Mouse (Mus musculus) lung, embryonic 16.5 days (tissue): Measurements from ENCODE around the gene Iqsec1. TPM values are rescaled to one million over a fixed set of nuclear protein-coding genes. Genes with fewer than 3 reads are reported as not detected.

Source experiments
- ATAC-seq: fragments of 200-750 bp; cut with Nextera tagmentation; 2 replicates; pipeline ENCODE4 v1.8.0; 2017; ENCODE audit warnings: low read depth, mild to moderate bottlenecking, moderate library complexity
- H3K27ac ChIP-seq: fragments of 300-500 bp; sonication (generic); 2 replicates; pipeline ENCODE4 v1.5.1; 2014; ENCODE audit warnings: mild to moderate bottlenecking, control low read depth, low read length
- H3K27me3 ChIP-seq: fragments of 300-500 bp; sonication (generic); 2 replicates; pipeline ENCODE4 v1.6.1; 2014; ENCODE audit warnings: low read depth, low read length, mixed read lengths; ENCODE audit not compliant: control insufficient read depth, insufficient read depth
- H3K36me3 ChIP-seq: fragments of 300-500 bp; sonication (generic); 2 replicates; pipeline ENCODE4 v1.6.1; 2014; ENCODE audit warnings: low read length; ENCODE audit not compliant: control insufficient read depth, insufficient read depth
- H3K4me1 ChIP-seq: fragments of 300-500 bp; sonication (generic); replicated peaks from 2 replicates; pipeline ENCODE4 v1.6.1; 2014; ENCODE audit warnings: low read length, mixed read lengths; ENCODE audit not compliant: control insufficient read depth, insufficient read depth
- H3K4me2 ChIP-seq: fragments of 300-500 bp; sonication (generic); 2 replicates; pipeline ENCODE4 v1.6.1; 2014; ENCODE audit warnings: low read depth, low read length, control low read depth
- H3K4me3 ChIP-seq: fragments of 300-500 bp; sonication (generic); 2 replicates; pipeline ENCODE4 v1.5.1; 2014; ENCODE audit warnings: mild to moderate bottlenecking, low read length, control low read depth
- H3K9ac ChIP-seq: fragments of 300-500 bp; sonication (generic); 2 replicates; pipeline ENCODE4 v1.6.1; 2014; ENCODE audit warnings: low read length, control low read depth
- H3K9me3 ChIP-seq: fragments of 300-500 bp; sonication (generic); 2 replicates; pipeline ENCODE4 v1.6.1; 2016; ENCODE audit warnings: low read length; ENCODE audit not compliant: control insufficient read depth
- WGBS: fragments of 180-500 bp; shearing (Covaris S2); extraction: QIAGEN DNeasy Blood & Tissue Kit; methylation state at CpG from one replicate; pipeline ENCODE4 v1.1.7; 2014; 5-methylcytosine and 5-hydroxymethylcytosine counted together
- polyA plus RNA-seq: library from polyadenylated mRNA; unstranded; fragments of >200 nt; fragmentation: Nextera tagmentation; extraction: Ambion mirVana; gene quantifications from 2 replicates; pipeline ENCODE4 v1.2.1, GENCODE M21; 2015

The Iqsec1 gene
- polyA plus RNA-seq, 1 experiment from 2014 or later = 11.7 TPM

DNA sequence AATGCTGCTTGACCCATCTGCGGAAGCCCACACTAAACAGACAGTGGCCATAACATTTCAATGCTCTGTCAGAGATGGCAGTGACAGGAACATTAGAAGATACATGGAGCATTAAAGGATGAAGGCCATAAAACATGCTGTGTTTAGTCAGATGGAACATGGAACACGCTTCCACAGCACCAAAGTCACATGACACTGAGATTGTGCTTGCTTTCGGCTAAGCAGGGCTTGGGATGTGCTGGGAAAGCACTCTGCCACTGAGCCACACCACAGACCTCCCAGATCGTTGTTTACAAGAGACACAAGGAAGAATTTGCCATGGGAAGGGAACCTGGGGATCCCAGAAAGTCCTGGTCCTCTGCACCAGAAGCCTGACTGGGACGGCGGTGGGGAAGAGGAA, 269.1 kb downstream of the Iqsec1 start:
- Histone ChIP-seq H3K9ac (no peak overlapping the region), H3K4me2 (no peak overlapping the region), H3K4me3 (no peak overlapping the region), H3K27me3 (no peaks in the 10 kb centered on the region), H3K4me1 (peaks cover 53% of the 10 kb centered on the region), H3K9me3 (no peaks in the 10 kb centered on the region), H3K36me3 (no peaks in the 10 kb centered on the region), H3K27ac (no peak overlapping the region)
- ATAC-seq = no peak
- 69% methylated on average over 6 of the region's 6 CpGs for WGBS

DNA sequence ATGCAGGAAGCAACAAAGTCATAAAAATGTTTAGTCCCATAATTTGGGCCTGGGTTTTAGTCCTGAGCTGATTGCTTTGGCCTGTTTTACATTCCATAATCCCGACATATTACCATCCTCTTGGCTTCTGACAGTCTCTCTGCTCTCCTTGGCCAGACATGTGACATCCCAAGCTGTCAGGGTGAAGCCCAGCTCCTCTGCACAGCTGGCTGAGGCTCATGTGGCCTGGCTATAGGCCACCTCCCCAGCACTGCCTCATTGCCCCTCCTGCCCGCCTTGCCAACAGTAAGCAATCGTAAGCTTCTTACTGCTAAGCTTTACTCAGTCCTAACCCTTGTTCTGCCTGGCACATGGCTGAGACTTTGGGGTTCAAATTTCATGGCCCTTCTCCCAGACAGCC, 270.0 kb downstream of the Iqsec1 start:
- Histone ChIP-seq H3K36me3 (no peaks in the 10 kb centered on the region), H3K27ac (peak overlapping the region; percentile 48), H3K4me1 (peaks cover 59% of the 10 kb centered on the region), H3K4me2 (no peak overlapping the region), H3K27me3 (no peaks in the 10 kb centered on the region), H3K9ac (no peak overlapping the region), H3K4me3 (no peak overlapping the region), H3K9me3 (no peaks in the 10 kb centered on the region)
- ATAC-seq = no peak
- 46% methylated on average over 3 of the region's 3 CpGs for WGBS

GRCm38 (mm10) chr6:90717711-90718110, 270.8 kb downstream of the Iqsec1 start:
- H3K36me3 ChIP-seq = no peaks in the 10 kb centered on the region
- H3K4me2 ChIP-seq = no peak overlapping the region
- H3K4me3 ChIP-seq = no peak overlapping the region
- H3K9ac ChIP-seq = no peak overlapping the region
- no peaks in the 10 kb centered on the region for H3K9me3 ChIP-seq
- ATAC-seq = 0 out of 2 replicates have a peak, but pooled peaks have one; percentile 17
- peak overlapping the region; percentile 48 for H3K27ac ChIP-seq
- WGBS = 0% methylated on average over 1 of the region's 1 CpGs
- H3K27me3 ChIP-seq = no peaks in the 10 kb centered on the region
- peaks cover 67% of the 10 kb centered on the region for H3K4me1 ChIP-seq

DNA sequence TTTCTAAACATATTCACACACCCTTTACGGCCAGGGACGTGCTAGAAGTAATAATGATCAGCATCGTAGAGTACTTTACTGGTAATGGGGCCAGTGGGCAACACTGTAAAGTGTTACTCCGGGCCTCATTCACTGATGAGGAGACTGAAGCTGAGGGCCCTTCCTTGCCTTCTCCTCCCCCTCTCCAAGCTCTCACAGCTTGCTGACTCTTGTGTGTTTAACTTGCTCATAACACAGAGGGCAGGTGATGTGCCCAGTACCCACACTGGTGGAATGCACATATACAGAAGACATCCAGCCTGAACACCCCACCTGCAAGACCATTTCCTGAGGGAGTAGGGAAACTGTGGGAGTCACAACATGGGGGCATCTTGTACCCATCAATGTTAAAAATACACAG, 271.6 kb downstream of the Iqsec1 start:
- Histone ChIP-seq H3K36me3 (no peaks in the 10 kb centered on the region), H3K4me2 (peak overlapping the region; percentile 71), H3K27me3 (no peaks in the 10 kb centered on the region), H3K9ac (0 out of 2 replicates have a peak overlapping the region, but pooled peaks have one; percentile 8), H3K4me1 (peaks cover 76% of the 10 kb centered on the region), H3K4me3 (peak overlapping the region; percentile 70), H3K27ac (no peak overlapping the region), H3K9me3 (no peaks in the 10 kb centered on the region)
- no peak for ATAC-seq
- 44% methylated on average over 4 of the region's 4 CpGs for WGBS

DNA sequence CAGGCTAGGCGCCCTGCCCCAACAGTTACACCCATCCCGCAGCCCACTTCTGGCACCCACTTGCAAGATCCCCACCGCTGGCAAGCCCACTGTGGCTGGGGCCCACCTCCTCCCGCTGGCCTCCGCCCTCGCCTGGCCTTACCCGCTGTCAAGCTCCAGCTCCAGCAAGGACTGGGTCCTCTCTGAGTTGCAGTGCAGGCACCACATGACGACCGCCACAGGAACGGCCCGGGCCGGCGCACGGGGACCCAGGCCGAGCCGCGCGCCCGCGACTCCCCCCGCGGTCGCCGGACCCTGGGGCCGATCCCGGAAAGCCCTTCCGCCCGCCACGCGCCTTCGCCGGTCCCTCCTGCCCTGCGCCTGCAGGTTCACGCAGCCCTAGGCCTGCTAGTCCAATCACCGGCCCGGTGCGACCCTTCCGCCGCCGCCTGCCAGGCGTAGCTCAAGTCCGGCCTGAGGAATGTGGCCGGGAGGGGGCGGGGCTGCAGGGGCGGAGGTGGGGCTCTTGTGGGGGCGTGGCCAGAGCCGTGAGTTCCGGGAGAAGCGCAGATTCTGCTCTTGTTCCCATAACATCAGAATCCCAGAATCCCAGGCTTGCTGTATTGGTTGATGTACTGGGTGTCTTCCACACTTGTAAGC, 272.3 kb downstream of the Iqsec1 start:
- 0% methylated on average over 49 of the region's 49 CpGs for WGBS
- Histone ChIP-seq H3K27me3 (no peaks in the 10 kb centered on the region), H3K9ac (peak overlapping the region; percentile 82), H3K27ac (peak overlapping the region; percentile 81), H3K4me2 (peak overlapping the region; percentile 71), H3K9me3 (no peaks in the 10 kb centered on the region), H3K36me3 (no peaks in the 10 kb centered on the region), H3K4me1 (peaks cover 77% of the 10 kb centered on the region), H3K4me3 (peak overlapping the region; percentile 70)
- peak; percentile 84 for ATAC-seq

GRCm38 (mm10) chr6:90715245-90715905, 273.1 kb downstream of the Iqsec1 start:
- Histone ChIP-seq H3K9me3 (no peaks in the 10 kb centered on the region), H3K4me3 (peak overlapping the region; percentile 70), H3K4me2 (peak overlapping the region; percentile 71), H3K4me1 (peaks cover 78% of the 10 kb centered on the region), H3K27me3 (no peaks in the 10 kb centered on the region), H3K27ac (peak overlapping the region; percentile 81), H3K9ac (peak overlapping the region; percentile 82), H3K36me3 (no peaks in the 10 kb centered on the region)
- WGBS = 42% methylated on average over 4 of the region's 4 CpGs
- no peak for ATAC-seq

GRCm38 (mm10) chr6:90713650-90714049, 274.8 kb downstream of the Iqsec1 start:
- no peak for ATAC-seq
- Histone ChIP-seq H3K27me3 (no peaks in the 10 kb centered on the region), H3K4me1 (peaks cover 81% of the 10 kb centered on the region), H3K9ac (no peak overlapping the region), H3K4me2 (0 out of 2 replicates have a peak overlapping the region, but pooled peaks have one; percentile 21), H3K36me3 (no peaks in the 10 kb centered on the region), H3K4me3 (no peak overlapping the region), H3K27ac (peak overlapping the region; percentile 85), H3K9me3 (no peaks in the 10 kb centered on the region)
- 29% methylated on average over 3 of the region's 3 CpGs for WGBS

- H3K9me3 ChIP-seq = no peaks in the 10 kb centered on the region
- H3K36me3 ChIP-seq = no peaks in the 10 kb centered on the region
- H3K27me3 ChIP-seq = no peaks in the 10 kb centered on the region
- ATAC-seq = peak; percentile 62
- no peak overlapping the region for H3K9ac ChIP-seq
- peak overlapping the region; percentile 85 for H3K27ac ChIP-seq
- WGBS = 46% methylated on average over 8 of the region's 8 CpGs
- H3K4me2 ChIP-seq = peak overlapping the region; percentile 21
- H3K4me1 ChIP-seq = peaks cover 80% of the 10 kb centered on the region
- no peak overlapping the region for H3K4me3 ChIP-seq
These were observed 275.7 kb downstream of the Iqsec1 start for GRCm38 (mm10) chr6:90712486-90713480.

GRCm38 (mm10) chr6:90712063-90712462, 276.4 kb downstream of the Iqsec1 start:
- 60% methylated on average over 3 of the region's 3 CpGs for WGBS
- Histone ChIP-seq H3K9me3 (no peaks in the 10 kb centered on the region), H3K9ac (no peak overlapping the region), H3K27ac (peak overlapping the region; percentile 4; the same call in 1 of the 2 replicates), H3K4me1 (peaks cover 80% of the 10 kb centered on the region), H3K36me3 (no peaks in the 10 kb centered on the region), H3K4me3 (no peak overlapping the region), H3K27me3 (no peaks in the 10 kb centered on the region), H3K4me2 (0 out of 2 replicates have a peak overlapping the region, but pooled peaks have one; percentile 3)
- no peak for ATAC-seq
